Mouse (Mus musculus) liver, embryonic 11.5 days (tissue): ENCODE results near the gene Tbc1d8b. TPM values are rescaled to one million over a fixed set of nuclear protein-coding genes. Genes with fewer than 3 reads are reported as not detected.

Experiments used
- ATAC-seq: fragments of 200-750 bp; cut with Nextera tagmentation; replicated peaks from 2 replicates; pipeline ENCODE4 v1.8.0; 2017; ENCODE audit warnings: moderate number of reproducible peaks, mild to moderate bottlenecking, moderate TSS enrichment, moderate library complexity; ENCODE audit not compliant: low FRiP score
- DNase-seq: peaks from one replicate; pipeline ENCODE4 v3.0.0-alpha.2; 2017; ENCODE audit warnings: low spot score
- H3K27ac ChIP-seq: fragments of 300-500 bp; sonication (generic); 2 replicates; pipeline ENCODE4 v1.5.1; 2014; ENCODE audit warnings: mild to moderate bottlenecking, low read depth, low read length, control low read depth
- H3K27me3 ChIP-seq: fragments of 300-500 bp; sonication (generic); replicated peaks from 2 replicates; pipeline ENCODE4 v1.6.1; 2014; ENCODE audit warnings: low read length, mixed read lengths; ENCODE audit not compliant: control insufficient read depth, insufficient read depth
- H3K36me3 ChIP-seq: fragments of 300-500 bp; sonication (generic); 2 replicates; pipeline ENCODE4 v1.6.1; 2014; ENCODE audit warnings: mild to moderate bottlenecking, low read length, moderate library complexity, mixed read lengths; ENCODE audit not compliant: control insufficient read depth, insufficient read depth
- H3K4me1 ChIP-seq: fragments of 300-500 bp; sonication (generic); replicated peaks from 2 replicates; pipeline ENCODE4 v1.6.1; 2014; ENCODE audit warnings: low read length, mixed read lengths; ENCODE audit not compliant: control insufficient read depth, insufficient read depth
- H3K4me2 ChIP-seq: fragments of 300-500 bp; sonication (generic); 2 replicates; pipeline ENCODE4 v1.6.1; 2014; ENCODE audit warnings: mild to moderate bottlenecking, control low read depth, moderate library complexity
- H3K4me3 ChIP-seq: fragments of 300-500 bp; sonication (generic); 2 replicates; pipeline ENCODE4 v1.5.1; 2014; ENCODE audit warnings: low read depth, low read length, control low read depth
- H3K9ac ChIP-seq: fragments of 300-500 bp; sonication (generic); 2 replicates; pipeline ENCODE4 v1.6.1; 2014; ENCODE audit warnings: low read depth, low read length, control low read depth
- H3K9me3 ChIP-seq: fragments of 300-500 bp; sonication (generic); 2 replicates; pipeline ENCODE4 v1.6.1; 2016; ENCODE audit warnings: low read length, inconsistent platforms, mixed read lengths; ENCODE audit not compliant: control insufficient read depth
- WGBS: fragments of 180-500 bp; shearing (Covaris S2); extraction: QIAGEN DNeasy Blood & Tissue Kit; methylation state at CpG from one replicate; pipeline ENCODE4 v1.1.7; 2014; 5-methylcytosine and 5-hydroxymethylcytosine counted together
- polyA plus RNA-seq: library from polyadenylated mRNA; unstranded; fragments of >200 nt; fragmentation: Nextera tagmentation; extraction: Ambion mirVana; gene quantifications from 2 replicates; pipeline ENCODE4 v1.2.1, GENCODE M21; 2014

The Tbc1d8b gene
- polyA plus RNA-seq, 1 experiment from 2014 or later: 0.53 TPM

GRCm38 (mm10) chrX:139774309-139775083, 89.7 kb downstream of the Tbc1d8b start:
- Histone ChIP-seq H3K9ac (no peak overlapping the region), H3K4me3 (no peak overlapping the region), H3K27me3 (no peaks in the 10 kb centered on the region), H3K36me3 (no peaks in the 10 kb centered on the region), H3K27ac (no peak overlapping the region), H3K9me3 (no peaks in the 10 kb centered on the region), H3K4me1 (no peaks in the 10 kb centered on the region), H3K4me2 (peak overlapping the region; percentile 43; the same call in 1 of the 2 replicates)
- peak; percentile 75 for ATAC-seq
- DNase-seq: peak; percentile 40
- 20% methylated on average over 18 of the region's 18 CpGs for WGBS

- H3K27me3 ChIP-seq: no peaks in the 10 kb centered on the region
- H3K36me3 ChIP-seq: no peaks in the 10 kb centered on the region
- H3K4me1 ChIP-seq: no peaks in the 10 kb centered on the region
- DNase-seq (no peak), ATAC-seq (no peak)
- no peak overlapping the region for H3K4me2 ChIP-seq
- H3K4me3 ChIP-seq: no peak overlapping the region
- H3K9me3 ChIP-seq: no peaks in the 10 kb centered on the region
- WGBS: 76% methylated on average over 7 of the region's 7 CpGs
- H3K27ac ChIP-seq: no peak overlapping the region
- H3K9ac ChIP-seq: no peak overlapping the region
Observed at GRCm38 (mm10) chrX:139775084-139775612, 90.4 kb downstream of the Tbc1d8b start.

GRCm38 (mm10) chrX:139777357-139777756, 92.6 kb downstream of the Tbc1d8b start:
- Histone ChIP-seq H3K9ac (no peak overlapping the region), H3K27ac (no peak overlapping the region), H3K4me2 (no peak overlapping the region), H3K36me3 (no peaks in the 10 kb centered on the region), H3K4me3 (no peak overlapping the region), H3K27me3 (0 out of 2 replicates have a peak, but pooled peaks cover 2% of the 10 kb centered on the region), H3K4me1 (no peaks in the 10 kb centered on the region; the same call in 1 of the 2 replicates), H3K9me3 (no peaks in the 10 kb centered on the region)
- WGBS: 50% methylated on average over 4 of the region's 4 CpGs
- no peak for ATAC-seq
- DNase-seq: no peak

- Histone ChIP-seq H3K4me3 (no peak overlapping the region), H3K9ac (no peak overlapping the region), H3K9me3 (no peaks in the 10 kb centered on the region), H3K27ac (no peak overlapping the region), H3K4me2 (no peak overlapping the region), H3K27me3 (0 out of 2 replicates have a peak, but pooled peaks cover 2% of the 10 kb centered on the region), H3K4me1 (no peaks in the 10 kb centered on the region; the same call in 1 of the 2 replicates), H3K36me3 (no peaks in the 10 kb centered on the region)
- 81% methylated on average over 1 of the region's 1 CpGs for WGBS
- ATAC-seq (no peak), DNase-seq (no peak)
Observed at GRCm38 (mm10) chrX:139778886-139779285, 94.1 kb downstream of the Tbc1d8b start.

GRCm38 (mm10) chrX:139779401-139779800, 94.6 kb downstream of the Tbc1d8b start:
- H3K4me3 ChIP-seq: no peak overlapping the region
- ATAC-seq (no peak), DNase-seq (no peak)
- no peaks in the 10 kb centered on the region for H3K36me3 ChIP-seq
- H3K9ac ChIP-seq: no peak overlapping the region
- no peak overlapping the region for H3K27ac ChIP-seq
- no peaks in the 10 kb centered on the region for H3K9me3 ChIP-seq
- no peaks in the 10 kb centered on the region; the same call in 1 of the 2 replicates for H3K4me1 ChIP-seq
- H3K27me3 ChIP-seq: 0 out of 2 replicates have a peak, but pooled peaks cover 2% of the 10 kb centered on the region
- no peak overlapping the region for H3K4me2 ChIP-seq
- WGBS: 81% methylated on average over 5 of the region's 5 CpGs

GRCm38 (mm10) chrX:139780988-139781387, 96.2 kb downstream of the Tbc1d8b start:
- no peak overlapping the region for H3K9ac ChIP-seq
- H3K4me2 ChIP-seq: no peak overlapping the region
- H3K9me3 ChIP-seq: no peaks in the 10 kb centered on the region
- DNase-seq (no peak), ATAC-seq (peak; percentile 86)
- H3K27me3 ChIP-seq: 0 out of 2 replicates have a peak, but pooled peaks cover 2% of the 10 kb centered on the region
- no peaks in the 10 kb centered on the region; the same call in 1 of the 2 replicates for H3K4me1 ChIP-seq
- no peak overlapping the region for H3K4me3 ChIP-seq
- WGBS: 17% methylated on average over 3 of the region's 3 CpGs
- no peaks in the 10 kb centered on the region for H3K36me3 ChIP-seq
- H3K27ac ChIP-seq: peak overlapping the region; percentile 43

GRCm38 (mm10) chrX:139781563-139781962, 96.8 kb downstream of the Tbc1d8b start:
- Histone ChIP-seq H3K9ac (no peak overlapping the region), H3K27me3 (0 out of 2 replicates have a peak, but pooled peaks cover 2% of the 10 kb centered on the region), H3K4me1 (no peaks in the 10 kb centered on the region; the same call in 1 of the 2 replicates), H3K4me3 (no peak overlapping the region), H3K9me3 (no peaks in the 10 kb centered on the region), H3K4me2 (no peak overlapping the region), H3K36me3 (no peaks in the 10 kb centered on the region), H3K27ac (no peak overlapping the region)
- 72% methylated on average over 4 of the region's 4 CpGs for WGBS
- no peak for DNase-seq
- no peak; the same call in 1 of the 2 replicates for ATAC-seq

- Histone ChIP-seq H3K4me3 (no peak within 1 kb of the TSS), H3K27ac (peak within 1 kb of the TSS; percentile 43; the same call in 1 of the 2 replicates), H3K36me3 (no peaks in the 10 kb centered on the region), H3K9ac (no peak within 1 kb of the TSS), H3K27me3 (0 out of 2 replicates have a peak, but pooled peaks cover 2% of the 10 kb centered on the region), H3K9me3 (no peaks in the 10 kb centered on the region), H3K4me1 (no peaks in the 10 kb centered on the region; the same call in 1 of the 2 replicates), H3K4me2 (no peak within 1 kb of the TSS)
- DNase-seq: no peak
- 62% methylated on average over 6 of the region's 6 CpGs for WGBS
- no peak for ATAC-seq
Observed at GRCm38 (mm10) chrX:139782278-139783044, 97.7 kb downstream of the Tbc1d8b start, which contains the start of gene Ripply1. Ripply1 (minus strand) TSS chrX:139782353.
